Mouse (Mus musculus): Measurements from ENCODE around the gene Mga. TPM values are rescaled to one million over a fixed set of nuclear protein-coding genes. Genes with fewer than 3 reads are reported as not detected.

Mga gene
- total and polyA plus RNA-seq, 2 experiments from 2014 or later = 11.6 to 68.4 TPM

DNA sequence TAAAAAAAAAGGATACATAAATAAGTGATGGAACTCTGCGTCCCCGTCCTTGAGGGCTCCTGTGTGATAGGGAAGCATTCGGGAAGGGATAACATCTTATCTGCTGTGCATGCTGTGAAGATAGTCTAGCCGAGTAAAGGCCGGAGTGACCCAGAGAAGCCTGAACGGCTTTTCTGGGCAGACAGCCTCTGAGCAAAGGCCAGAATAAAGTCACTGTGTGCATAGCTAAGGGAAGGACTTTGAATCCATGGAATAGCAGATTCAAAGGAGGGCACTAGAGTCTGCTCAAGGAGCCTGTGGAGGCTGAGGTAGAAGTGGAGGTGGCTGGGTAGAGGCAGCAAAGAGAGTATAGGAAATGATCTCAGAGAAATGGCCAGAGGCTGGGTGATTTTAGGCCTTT lies 97.8 kb downstream of the Mga start:
- H3K4me2 ChIP-seq (ENCODE audit: low read depth, low read length) = no peak overlapping the region
- no peaks in the 10 kb centered on the region for H3K27me3 ChIP-seq (ENCODE audit: control insufficient read depth, insufficient read depth, low read length)
- ATAC-seq (ENCODE audit: insufficient read depth, low read depth) = no peak
- peaks cover 10% of the 10 kb centered on the region for H3K4me1 ChIP-seq (ENCODE audit: control insufficient read depth, insufficient read depth)
- H3K36me3 ChIP-seq (replicated peaks; ENCODE audit: control insufficient read depth, insufficient read depth, low read length) = peaks cover 6% of the 10 kb centered on the region; the same call in 1 of the 2 replicates
- H3K9me3 ChIP-seq (replicated peaks; ENCODE audit: control insufficient read depth, low read length) = no peaks in the 10 kb centered on the region
- no peak for DNase-seq (ENCODE audit: low spot score)
- H3K4me3 ChIP-seq (ENCODE audit: low read depth, low read length) = no peak overlapping the region
- no peak for TF ChIP-seq CTCF (IDR thresholded peaks at IDR 0.05; ENCODE audit: low read depth)
- no peak for TF ChIP-seq EP300 (IDR thresholded peaks at IDR 0.05; ENCODE audit: low read depth)
- 54% methylated on average over 6 of the region's 6 CpGs for WGBS
- H3K27ac ChIP-seq (ENCODE audit: low read depth) = peak overlapping the region; percentile 75
- no peak overlapping the region for H3K9ac ChIP-seq (replicated peaks; ENCODE audit: low read depth, low read length)

DNA sequence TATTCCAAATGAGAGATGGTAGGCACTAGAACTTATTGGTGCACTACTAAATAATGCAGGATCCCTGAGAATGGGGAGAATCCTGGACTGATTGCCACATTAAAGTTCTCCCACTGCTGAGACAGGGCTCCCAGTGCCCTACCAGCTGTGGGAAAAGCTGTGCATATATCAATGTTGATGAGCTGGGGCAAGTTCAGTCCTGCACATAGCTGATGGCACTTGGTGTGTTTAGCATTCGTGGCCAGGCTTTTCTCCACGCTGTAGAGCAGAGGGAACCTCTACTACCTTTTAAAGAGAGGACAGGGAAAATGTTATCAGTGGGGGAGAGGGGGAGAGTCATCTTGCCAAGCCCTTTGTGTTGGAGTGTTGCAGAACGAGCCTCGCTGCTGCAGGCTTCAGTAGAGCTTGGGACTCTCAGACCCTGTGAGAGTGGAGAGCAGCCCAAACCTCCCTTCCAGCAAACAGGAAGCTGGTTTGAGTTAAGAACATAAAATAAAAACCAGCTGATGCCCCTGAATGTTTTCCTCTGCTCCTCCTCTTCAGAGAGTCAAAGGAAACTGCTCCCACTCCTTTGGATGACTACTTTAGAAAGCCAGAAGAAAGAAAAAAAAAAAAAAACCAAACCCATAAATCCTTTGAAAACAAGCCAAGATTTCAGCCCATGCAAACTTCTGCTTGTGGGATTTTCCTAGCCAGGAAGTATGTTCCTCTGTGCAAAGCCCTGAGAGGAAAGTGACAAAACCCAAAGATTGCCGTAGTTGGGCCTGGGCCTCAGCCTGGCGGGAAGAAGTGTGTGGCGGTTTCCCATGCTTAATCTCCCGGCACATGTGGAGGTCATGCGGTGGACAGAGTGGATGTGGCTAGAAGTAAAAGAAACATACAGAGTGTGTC lies 98.6 kb downstream of the Mga start:
- WGBS = 26% methylated on average over 9 of the region's 9 CpGs
- Histone ChIP-seq H3K36me3 (replicated peaks; ENCODE audit: control insufficient read depth, insufficient read depth, low read length) (peaks cover 6% of the 10 kb centered on the region; the same call in 1 of the 2 replicates), H3K4me1 (ENCODE audit: control insufficient read depth, insufficient read depth) (peaks cover 12% of the 10 kb centered on the region), H3K27me3 (ENCODE audit: control insufficient read depth, insufficient read depth, low read length) (no peaks in the 10 kb centered on the region), H3K27ac (ENCODE audit: low read depth) (peak overlapping the region; percentile 75), H3K4me3 (ENCODE audit: low read depth, low read length) (no peak overlapping the region), H3K9me3 (replicated peaks; ENCODE audit: control insufficient read depth, low read length) (no peaks in the 10 kb centered on the region), H3K9ac (replicated peaks; ENCODE audit: low read depth, low read length) (no peak overlapping the region), H3K4me2 (ENCODE audit: low read depth, low read length) (no peak overlapping the region)
- TF ChIP-seq EP300 (IDR thresholded peaks at IDR 0.05; ENCODE audit: low read depth) (no peak), CTCF (IDR thresholded peaks at IDR 0.05; ENCODE audit: low read depth) (no peak)
- peak; percentile 51; the same call in 1 of the 2 replicates for ATAC-seq (ENCODE audit: insufficient read depth, low read depth)
- peak; percentile 60 for DNase-seq (ENCODE audit: low spot score)

DNA sequence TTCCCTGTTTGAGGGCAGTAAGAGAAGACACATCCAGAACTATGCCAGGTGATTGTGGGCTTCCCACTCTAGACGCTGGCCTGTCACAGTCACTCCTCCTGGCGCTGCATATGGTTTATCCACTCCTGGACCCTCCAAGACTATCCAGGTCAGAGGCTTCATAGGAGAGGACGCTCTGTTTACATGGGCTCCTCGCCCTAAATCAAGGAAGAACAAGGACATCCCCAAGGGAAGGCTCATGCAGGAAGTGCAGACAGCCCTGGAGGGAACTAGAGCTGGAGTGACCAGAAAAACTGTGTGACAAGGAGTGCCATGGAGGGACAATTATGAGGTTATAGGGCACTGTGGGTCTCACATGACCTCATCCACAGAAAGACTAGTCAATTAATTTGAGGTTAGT lies 100.3 kb downstream of the Mga start:
- H3K36me3 ChIP-seq (replicated peaks; ENCODE audit: control insufficient read depth, insufficient read depth, low read length) = peaks cover 6% of the 10 kb centered on the region; the same call in 1 of the 2 replicates
- WGBS = 76% methylated on average over 4 of the region's 4 CpGs
- no peak overlapping the region for H3K27ac ChIP-seq (ENCODE audit: low read depth)

DNA sequence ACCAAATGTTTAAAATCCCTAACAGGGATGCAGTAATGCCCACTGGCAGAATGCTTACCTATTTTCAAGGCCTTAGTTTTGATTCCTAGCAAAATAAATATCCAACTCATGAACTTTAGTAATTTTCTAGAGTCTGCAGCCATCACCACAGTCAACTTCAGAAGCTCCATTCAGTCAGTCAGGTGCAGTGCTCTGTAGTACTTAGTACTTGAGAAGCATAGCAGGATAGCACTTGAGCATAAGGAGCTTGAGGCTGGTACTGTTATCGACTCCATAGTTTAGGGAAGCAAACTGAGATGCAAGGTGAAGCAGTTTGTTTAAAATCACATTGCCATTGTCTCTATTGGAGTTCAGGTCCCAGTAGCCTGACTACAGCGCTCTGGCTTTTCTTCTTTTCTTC lies 102.7 kb downstream of the Mga start:
- no peak overlapping the region for H3K4me3 ChIP-seq (ENCODE audit: low read depth, low read length)
- 87% methylated on average over 2 of the region's 2 CpGs for WGBS
- no peak overlapping the region for H3K27ac ChIP-seq (ENCODE audit: low read depth)
- ATAC-seq (ENCODE audit: insufficient read depth, low read depth) = no peak
- H3K9ac ChIP-seq (replicated peaks; ENCODE audit: low read depth, low read length) = no peak overlapping the region
- TF ChIP-seq CTCF (IDR thresholded peaks at IDR 0.05; ENCODE audit: low read depth) = no peak
- TF ChIP-seq EP300 (IDR thresholded peaks at IDR 0.05; ENCODE audit: low read depth) = no peak
- no peak for DNase-seq (ENCODE audit: low spot score)
- H3K27me3 ChIP-seq (ENCODE audit: control insufficient read depth, insufficient read depth, low read length) = no peaks in the 10 kb centered on the region
- H3K4me1 ChIP-seq (ENCODE audit: control insufficient read depth, insufficient read depth) = peaks cover 18% of the 10 kb centered on the region
- H3K36me3 ChIP-seq (replicated peaks; ENCODE audit: control insufficient read depth, insufficient read depth, low read length) = peaks cover 6% of the 10 kb centered on the region; the same call in 1 of the 2 replicates
- no peak overlapping the region for H3K4me2 ChIP-seq (ENCODE audit: low read depth, low read length)
- no peaks in the 10 kb centered on the region for H3K9me3 ChIP-seq (replicated peaks; ENCODE audit: control insufficient read depth, low read length)

More for the DNA sequence above, 100.3 kb downstream of the Mga start:
- Histone ChIP-seq H3K9ac (replicated peaks; ENCODE audit: low read depth, low read length) (no peak overlapping the region), H3K27me3 (ENCODE audit: control insufficient read depth, insufficient read depth, low read length) (no peaks in the 10 kb centered on the region), H3K4me3 (ENCODE audit: low read depth, low read length) (no peak overlapping the region), H3K9me3 (replicated peaks; ENCODE audit: control insufficient read depth, low read length) (no peaks in the 10 kb centered on the region), H3K4me2 (ENCODE audit: low read depth, low read length) (no peak overlapping the region), H3K4me1 (ENCODE audit: control insufficient read depth, insufficient read depth) (peaks cover 20% of the 10 kb centered on the region)
- DNase-seq (ENCODE audit: low spot score) = no peak
- TF ChIP-seq EP300 (IDR thresholded peaks at IDR 0.05; ENCODE audit: low read depth) (no peak), CTCF (IDR thresholded peaks at IDR 0.05; ENCODE audit: low read depth) (no peak)
- ATAC-seq (ENCODE audit: insufficient read depth, low read depth) = no peak

DNA sequence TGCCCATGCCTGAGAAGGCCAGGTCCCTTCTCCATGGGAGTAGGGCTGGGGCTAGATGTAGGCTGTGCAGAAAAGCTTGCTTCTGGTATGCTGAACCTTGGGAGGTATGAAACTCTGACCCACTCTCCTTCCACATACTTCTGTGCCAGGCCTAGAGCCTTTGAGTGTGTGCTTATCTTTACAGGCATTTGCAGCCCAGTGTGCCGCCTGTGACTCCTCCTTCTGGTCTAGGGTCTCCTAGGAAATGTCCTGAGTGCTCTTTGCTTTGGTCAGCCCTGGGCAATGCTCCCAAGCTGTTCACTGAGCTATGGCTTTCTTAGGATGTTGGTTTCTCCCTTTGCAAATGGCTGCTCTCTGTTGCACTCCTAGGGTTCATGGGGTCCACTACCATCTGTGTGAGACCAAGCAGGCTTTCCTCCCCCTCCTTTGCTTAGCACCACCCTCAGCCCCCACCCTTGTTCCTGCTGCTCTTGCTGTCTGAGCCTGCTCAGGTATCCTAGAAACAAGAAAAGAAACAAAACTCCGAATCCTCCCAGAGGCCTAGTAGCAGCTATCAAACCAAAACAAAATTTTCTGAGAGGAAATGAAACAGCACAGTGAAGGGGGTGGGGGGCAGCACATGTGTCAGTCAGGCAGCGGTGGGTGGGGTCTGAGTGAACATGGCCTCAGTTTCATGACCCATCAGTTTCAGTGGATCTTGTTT lies 104.0 kb downstream of the Mga start:
- no peak for DNase-seq (ENCODE audit: low spot score)
- Histone ChIP-seq H3K4me2 (ENCODE audit: low read depth, low read length) (no peak overlapping the region), H3K4me3 (ENCODE audit: low read depth, low read length) (no peak overlapping the region), H3K9me3 (replicated peaks; ENCODE audit: control insufficient read depth, low read length) (no peaks in the 10 kb centered on the region), H3K36me3 (replicated peaks; ENCODE audit: control insufficient read depth, insufficient read depth, low read length) (peaks cover 6% of the 10 kb centered on the region; the same call in 1 of the 2 replicates), H3K27ac (ENCODE audit: low read depth) (peak overlapping the region; percentile 46), H3K4me1 (ENCODE audit: control insufficient read depth, insufficient read depth) (peaks cover 10% of the 10 kb centered on the region), H3K9ac (replicated peaks; ENCODE audit: low read depth, low read length) (no peak overlapping the region), H3K27me3 (ENCODE audit: control insufficient read depth, insufficient read depth, low read length) (no peaks in the 10 kb centered on the region)
- TF ChIP-seq CTCF (IDR thresholded peaks at IDR 0.05; ENCODE audit: low read depth) (no peak), EP300 (IDR thresholded peaks at IDR 0.05; ENCODE audit: low read depth) (no peak)
- WGBS = 46% methylated on average over 3 of the region's 3 CpGs
- peak; percentile 63 for ATAC-seq (ENCODE audit: insufficient read depth, low read depth)

Measured in heart, postnatal 0 days (tissue).